Mouse (Mus musculus): ENCODE measurements at regions not wholly inside any gene's neighbourhood (a gene's known extent, or its start where the extent isn't known, plus 50 kb on each side); places are given as distances from the start of the nearest gene placed in this dataset.

DNA sequence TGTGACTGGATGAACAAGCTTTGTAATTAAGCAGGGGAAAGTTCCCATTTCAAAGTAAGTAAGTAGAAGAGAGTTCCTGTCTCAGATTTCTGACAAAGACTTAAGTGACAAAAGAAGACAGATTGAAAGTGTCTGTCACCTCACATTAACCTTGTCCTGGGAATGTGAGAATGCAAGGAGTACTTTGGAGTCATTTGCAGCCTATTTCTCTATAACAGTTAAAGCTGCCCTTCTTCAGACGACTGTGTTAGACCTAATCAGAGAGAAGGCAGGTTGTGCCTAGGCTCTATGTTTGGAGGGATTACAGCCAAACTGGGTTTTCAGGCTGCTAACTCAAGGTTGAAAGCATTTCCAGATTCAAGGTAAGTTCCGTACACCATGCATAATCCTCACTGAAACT lies 446.5 kb downstream of the Pdgfc start:
- DNase-seq (ENCODE audit: extremely low read depth, insufficient read length, low spot score): no peak

DNA sequence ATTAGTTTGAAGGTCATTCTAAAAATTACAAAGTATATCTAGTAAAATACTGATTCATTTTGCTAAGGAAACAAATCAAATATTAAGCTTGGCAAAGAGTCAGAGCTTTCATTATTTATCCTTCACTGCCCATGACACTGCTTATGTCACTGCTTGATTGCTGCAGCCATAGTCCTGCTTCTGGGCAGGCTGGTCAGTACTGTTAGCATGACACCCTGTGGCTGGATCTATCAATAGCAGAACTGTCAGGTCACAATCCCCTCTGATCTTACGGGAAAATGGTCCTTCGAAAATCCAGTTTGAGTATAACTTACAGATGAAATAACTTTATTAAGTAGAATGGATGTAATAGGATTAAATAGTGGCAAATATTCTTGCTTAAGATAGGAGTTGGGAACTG lies 447.1 kb downstream of the Pdgfc start:
- DNase-seq (ENCODE audit: extremely low read depth, insufficient read length, low spot score): peak; percentile 7

DNA sequence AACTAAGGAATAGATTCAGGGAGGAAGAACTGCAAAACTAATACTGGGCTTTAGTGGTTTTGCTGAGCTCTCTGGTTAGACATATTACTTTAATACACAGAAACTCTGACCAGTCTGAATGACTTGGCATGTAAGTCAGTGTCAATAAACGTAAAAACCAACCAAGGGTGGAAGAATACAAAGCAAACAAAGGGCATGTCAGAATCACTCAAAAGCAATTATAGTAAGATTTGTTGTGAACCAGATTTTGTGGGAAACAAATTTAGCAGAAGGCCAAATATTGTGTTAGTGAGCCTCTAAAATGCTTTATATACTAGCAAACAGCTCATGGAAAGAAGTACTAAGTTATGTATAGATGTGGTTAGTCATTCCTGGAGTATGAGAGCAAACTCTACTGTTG lies 427.1 kb upstream of the Ctso start:
- DNase-seq (ENCODE audit: extremely low read depth, insufficient read length, low spot score): no peak

GRCm38 (mm10) chr3:81508611-81509010 lies 423.8 kb upstream of the Ctso start:
- no peak for DNase-seq (ENCODE audit: extremely low read depth, insufficient read length, low spot score)

GRCm38 (mm10) chr3:81521804-81522203 lies 410.6 kb upstream of the Ctso start:
- DNase-seq (ENCODE audit: extremely low read depth, insufficient read length, low spot score): no peak

GRCm38 (mm10) chr3:81530872-81531271 lies 401.5 kb upstream of the Ctso start:
- no peak for DNase-seq (ENCODE audit: extremely low read depth, insufficient read length, low spot score)

DNA sequence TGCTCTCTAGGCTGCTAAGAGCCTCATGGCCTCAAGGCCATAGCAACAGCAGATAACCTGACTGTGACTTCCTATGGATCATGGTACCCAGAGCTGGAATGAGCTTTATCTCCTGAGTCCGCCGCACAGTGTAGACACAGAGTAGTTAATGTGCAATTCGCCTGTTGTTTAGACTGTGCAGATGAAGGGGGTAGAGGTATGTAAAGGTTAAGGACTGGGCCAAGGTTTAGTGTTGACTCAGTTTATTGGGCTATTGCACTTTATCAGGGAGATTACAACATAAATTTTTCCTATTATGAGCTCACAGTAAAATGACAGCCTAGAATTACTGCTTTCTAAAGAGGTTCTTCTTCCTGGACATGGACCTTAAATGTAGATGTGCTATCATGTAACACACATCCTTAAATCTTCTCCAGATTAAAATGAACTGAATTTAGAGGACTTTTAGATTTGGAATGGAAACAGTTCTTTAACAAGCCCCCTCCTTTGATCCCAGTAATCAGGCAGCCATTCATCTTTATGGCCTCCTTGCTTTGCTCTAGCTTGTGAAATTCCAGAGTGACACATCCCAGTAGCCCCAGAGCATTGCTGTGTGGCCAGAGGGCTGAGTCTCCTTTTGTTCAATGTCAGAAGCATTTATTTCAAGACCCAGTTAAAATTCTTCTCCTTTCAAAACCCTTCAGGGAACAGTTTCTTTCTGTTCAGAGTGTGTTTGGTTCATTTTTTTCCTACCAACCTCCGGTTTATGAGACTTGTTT lies 396.8 kb upstream of the Ctso start:
- DNase-seq (ENCODE audit: extremely low read depth, insufficient read length, low spot score): no peak

- no peak for DNase-seq (ENCODE audit: extremely low read depth, insufficient read length, low spot score)
These were observed 377.6 kb upstream of the Ctso start for GRCm38 (mm10) chr3:81554773-81555172.

DNA sequence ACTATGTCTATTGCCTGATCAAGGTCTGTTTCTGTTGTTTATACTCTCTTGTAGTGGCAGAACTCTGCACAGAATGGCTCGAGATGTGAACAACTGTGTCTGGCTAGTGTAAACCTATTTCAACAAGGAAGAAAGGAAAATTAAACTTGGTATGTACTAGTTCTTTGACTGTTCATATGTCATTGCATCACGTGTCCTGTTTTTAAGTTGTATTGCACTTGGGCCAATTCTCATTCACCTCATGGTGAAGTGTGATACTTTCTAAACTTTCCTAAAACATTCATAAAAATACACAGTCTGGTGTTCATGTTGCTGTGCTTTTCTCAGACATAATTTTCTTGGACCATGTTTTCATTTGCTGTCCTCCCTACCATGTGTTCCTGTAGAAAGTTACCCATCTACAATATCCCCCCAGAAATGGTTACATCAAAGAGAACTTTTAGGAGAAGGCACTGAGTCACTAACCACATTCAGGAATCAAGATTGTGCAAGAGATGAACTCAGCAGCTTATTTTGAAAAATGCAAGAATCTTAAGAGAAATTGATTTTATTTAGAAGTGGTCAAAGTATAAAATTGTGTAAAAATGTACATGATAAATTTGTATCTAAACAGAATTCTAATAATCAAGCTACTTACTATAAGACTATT lies 369.7 kb upstream of the Ctso start:
- DNase-seq (ENCODE audit: extremely low read depth, insufficient read length, low spot score): peak; percentile 3

GRCm38 (mm10) chr3:81563858-81564756 lies 368.3 kb upstream of the Ctso start:
- DNase-seq (ENCODE audit: extremely low read depth, insufficient read length, low spot score): no peak

- no peak for DNase-seq (ENCODE audit: extremely low read depth, insufficient read length, low spot score)
These were observed 367.7 kb upstream of the Ctso start for GRCm38 (mm10) chr3:81564757-81565063.

GRCm38 (mm10) chr3:81583387-81584027 lies 348.9 kb upstream of the Ctso start:
- no peak for DNase-seq (ENCODE audit: extremely low read depth, insufficient read length, low spot score)

GRCm38 (mm10) chr3:81589109-81589508 lies 343.3 kb upstream of the Ctso start:
- no peak for DNase-seq (ENCODE audit: extremely low read depth, insufficient read length, low spot score)

- peak; percentile 4 for DNase-seq (ENCODE audit: extremely low read depth, insufficient read length, low spot score)
These were observed 303.2 kb upstream of the Ctso start for GRCm38 (mm10) chr3:81629157-81629556.

DNA sequence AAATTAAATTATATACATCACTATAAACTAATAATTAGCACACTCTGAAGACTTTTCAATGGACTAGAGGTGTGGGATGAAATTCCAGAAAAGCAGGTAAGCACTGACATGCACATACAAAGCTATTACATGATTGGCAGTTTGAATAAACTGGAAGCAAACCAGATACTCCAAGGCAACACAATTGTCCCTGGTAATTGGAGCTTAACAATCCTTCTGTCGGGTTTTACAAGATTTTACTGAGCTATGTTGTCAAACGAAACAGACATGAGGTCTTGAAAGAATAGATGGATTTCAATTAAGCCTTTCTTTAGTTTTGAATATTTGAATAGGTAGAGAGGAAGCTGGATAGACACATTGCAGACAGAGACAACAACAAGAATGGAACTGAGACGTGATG lies 273.9 kb upstream of the Ctso start:
- no peak for DNase-seq (ENCODE audit: extremely low read depth, insufficient read length, low spot score)

DNA sequence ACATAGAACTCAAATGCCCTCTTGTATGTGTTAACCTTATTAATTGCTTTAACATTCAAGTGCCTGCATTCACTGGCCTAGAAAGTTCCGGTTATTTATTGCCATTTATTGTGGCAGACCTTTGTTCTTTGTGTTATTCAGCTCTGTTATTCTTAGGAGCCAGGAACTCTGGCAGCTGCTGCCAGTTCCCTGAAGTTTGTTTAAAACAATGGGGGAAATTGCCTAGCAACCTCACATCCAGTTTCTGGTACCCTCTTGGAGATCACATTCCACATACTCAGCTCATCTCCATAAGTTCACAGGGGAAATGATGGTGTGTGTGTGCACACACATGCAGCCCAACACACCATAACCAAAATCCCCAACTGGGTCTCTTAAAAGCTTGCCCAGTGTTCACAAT lies 270.8 kb upstream of the Ctso start:
- no peak for DNase-seq (ENCODE audit: extremely low read depth, insufficient read length, low spot score)

DNA sequence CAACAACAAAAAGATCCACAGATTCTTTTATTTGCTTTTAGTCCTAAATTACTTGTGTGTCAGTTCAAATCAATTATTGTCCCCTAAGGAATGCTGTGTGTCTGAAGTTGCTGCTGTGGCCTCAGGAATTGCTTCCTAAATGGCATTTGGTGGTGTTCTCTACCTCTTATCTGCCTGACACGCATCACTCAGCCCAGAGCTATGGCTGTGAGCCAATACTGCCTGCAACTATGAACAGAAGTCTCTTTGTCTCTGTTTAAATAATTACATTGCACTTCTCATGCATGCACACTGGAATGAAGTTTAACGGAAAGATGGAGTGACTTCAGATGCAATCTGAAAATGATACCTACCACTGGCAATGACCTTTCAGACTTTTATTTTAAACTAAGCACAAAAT lies 266.1 kb upstream of the Ctso start:
- no peak for DNase-seq (ENCODE audit: extremely low read depth, insufficient read length, low spot score)

- no peak for DNase-seq (ENCODE audit: extremely low read depth, insufficient read length, low spot score)
These were observed 255.8 kb upstream of the Ctso start for GRCm38 (mm10) chr3:81676570-81676969.

DNA sequence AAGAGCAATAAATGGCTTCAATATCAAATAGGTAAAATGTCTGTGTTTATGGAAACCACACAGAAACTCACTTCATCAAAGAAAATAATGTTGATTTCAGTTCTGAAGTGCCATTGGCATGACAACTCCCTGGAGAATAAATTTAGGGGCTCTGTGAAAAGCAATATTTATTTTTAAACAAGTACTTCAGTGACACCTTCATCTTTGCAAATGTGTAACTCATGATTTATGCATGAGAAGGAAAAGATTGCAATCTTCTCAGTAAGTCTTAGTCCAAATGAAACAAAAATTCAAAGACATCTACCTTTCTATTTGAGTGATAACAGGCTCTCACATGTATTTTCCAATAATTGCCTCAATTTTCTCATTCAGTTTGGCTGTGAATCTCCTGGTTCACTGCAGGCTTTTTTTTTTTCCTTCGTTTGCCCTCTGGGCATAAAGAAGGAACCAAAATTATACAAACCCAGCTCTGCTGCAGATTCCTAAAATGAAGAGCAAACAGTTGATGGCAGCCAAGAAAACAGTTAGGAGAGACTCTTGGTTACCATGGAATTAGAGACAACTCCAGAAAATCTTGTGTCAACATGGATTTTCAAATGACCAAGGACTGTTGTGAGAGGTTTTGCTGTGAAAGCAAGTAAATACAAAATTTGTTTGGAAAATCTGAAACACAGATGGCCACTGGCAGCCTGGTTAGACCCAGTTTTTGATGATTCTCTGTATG lies 230.3 kb upstream of the Ctso start:
- no peak for DNase-seq (ENCODE audit: extremely low read depth, insufficient read length, low spot score)

DNA sequence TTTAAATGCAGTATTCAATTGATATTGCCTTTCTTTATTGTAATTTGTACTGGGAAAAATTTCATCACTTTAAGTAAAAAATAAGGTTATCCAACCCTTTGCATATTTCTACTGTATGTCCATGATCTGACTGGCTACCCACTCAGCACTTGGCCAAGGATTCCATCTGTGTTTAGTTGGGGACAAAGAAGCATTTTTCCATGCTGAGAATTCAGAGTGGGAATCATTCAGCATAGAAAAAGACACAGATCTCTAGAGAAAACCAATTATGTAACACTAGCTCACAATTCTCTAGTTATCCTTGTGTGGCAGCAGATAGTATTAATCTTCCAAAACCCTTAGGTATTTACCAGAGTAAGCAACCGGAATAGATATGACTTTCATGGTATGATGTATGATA lies 213.5 kb upstream of the Ctso start:
- DNase-seq (ENCODE audit: extremely low read depth, insufficient read length, low spot score): no peak

GRCm38 (mm10) chr3:81735463-81735862 lies 196.9 kb upstream of the Ctso start:
- DNase-seq (ENCODE audit: extremely low read depth, insufficient read length, low spot score): no peak
